Comparison of ENCODE assay signal across 8 mouse cellular contexts in the genomic region with DNA sequence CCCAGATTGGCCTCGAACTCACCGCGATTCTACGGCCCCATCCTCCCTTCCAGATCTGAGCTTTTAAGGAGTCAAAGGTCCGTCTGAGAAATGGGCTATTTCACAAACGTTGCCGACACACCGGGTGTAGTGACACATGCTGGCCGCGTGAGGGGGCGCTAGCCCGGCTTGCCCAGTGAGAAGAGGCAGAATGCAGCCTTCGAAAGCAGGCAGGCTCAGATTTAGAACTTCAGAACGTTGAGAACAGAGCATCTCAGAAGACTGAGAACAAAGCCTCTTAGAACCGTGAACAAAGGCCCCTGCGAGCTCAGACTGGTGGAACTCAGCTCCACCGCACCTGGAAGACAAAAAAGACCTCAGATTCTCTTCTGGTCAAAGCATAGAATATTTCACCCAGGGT. TPM values are rescaled to one million over a fixed set of nuclear protein-coding genes. Genes with fewer than 3 reads are reported as not detected.
DNase-seq lines count a peak whose midpoint lies in the region; ATAC-seq and TF ChIP-seq lines count a peak whose summit lies in the region.

No protein-coding gene starts in this region.

- WGBS in forebrain, embryonic 16.5 days: 4% methylated on average over 17 of the region's 17 CpGs
- 3% methylated on average over 17 of the region's 17 CpGs for WGBS in lung, embryonic 15.5 days
- WGBS in olfactory bulb, adult 2 months: 4% methylated on average over 17 of the region's 17 CpGs

- peak overlapping the region; percentile 55 for H3K4me2 ChIP-seq in forebrain, embryonic 16.5 days (ENCODE audit: low read length)
- peak overlapping the region; percentile 54 for H3K4me2 ChIP-seq in lung, embryonic 15.5 days

- intact Hi-C loops in heart, postnatal 36 days (cut with DNase I): loop anchor here (1.0 kb wide), 1 partner anchor 18 kb away; no protein-coding TSS in a partner anchor

- H3K27ac ChIP-seq in ES-E14 (ENCODE audit: insufficient read depth, low read depth, low read length, poor library complexity, severe bottlenecking): peak overlapping the region; percentile 66; the same call in 1 of the 2 replicates
- peak overlapping the region; percentile 90 for H3K27ac ChIP-seq in forebrain, embryonic 16.5 days (ENCODE audit: low read length)
- H3K27ac ChIP-seq in lung, embryonic 15.5 days: peak overlapping the region; percentile 93
- H3K27ac ChIP-seq in olfactory bulb, adult 2 months (ENCODE audit: insufficient read depth, low read depth, low read length): peak overlapping the region; percentile 95

- peak overlapping the region; percentile 58 to 75 for H3K4me3 ChIP-seq in ES-E14 (ENCODE audit: insufficient read depth in 1 of 2, low read depth in 1 of 2, low read length in 2 of 2, poor library complexity in 1 of 2, severe bottlenecking in 1 of 2)
- peak overlapping the region; percentile 44 for H3K4me3 ChIP-seq in forebrain, embryonic 16.5 days (replicated peaks; ENCODE audit: low read length)
- peak overlapping the region; percentile 32 for H3K4me3 ChIP-seq in lung, embryonic 15.5 days
- peak overlapping the region; percentile 6 for H3K4me3 ChIP-seq in olfactory bulb, adult 2 months (ENCODE audit: insufficient read depth, low read depth, low read length)

- peak; percentile 70 for DNase-seq in ES-E14 (ENCODE audit: low read depth, low spot score)
- peak; percentile 82 to 87 for DNase-seq in cerebellum, adult 18-20 months
- peak; percentile 82 for DNase-seq in heart, postnatal 36 days
- peak; percentile 68 to 73 for DNase-seq in layer of hippocampus, adult 8-10 months (ENCODE audit: low spot score in 2 of 2)
- peak; percentile 69 to 81 for DNase-seq in thymus, postnatal 10 days (ENCODE audit: low spot score in 2 of 2)

- no peaks in the 10 kb centered on the region; the same call in 1 of the 2 replicates for H3K36me3 ChIP-seq in ES-E14 (ENCODE audit: control insufficient read depth, insufficient read depth, low read length, poor library complexity, severe bottlenecking)
- H3K36me3 ChIP-seq in forebrain, embryonic 16.5 days (ENCODE audit: control insufficient read depth, insufficient read depth): no peaks in the 10 kb centered on the region
- peaks cover 11% of the 10 kb centered on the region for H3K36me3 ChIP-seq in lung, embryonic 15.5 days

- in situ Hi-C loops in ES-E14 (cut with MboI; ENCODE audit: low sequenced_read_pairs in 2 of 2, unreplicated experiment in 2 of 2): no loop called here

- no peaks in the 10 kb centered on the region for H3K27me3 ChIP-seq in forebrain, embryonic 16.5 days (replicated peaks; ENCODE audit: control insufficient read depth, insufficient read depth, low read length)
- H3K27me3 ChIP-seq in lung, embryonic 15.5 days: no peaks in the 10 kb centered on the region

- peaks cover 4 to 6% of the 10 kb centered on the region in 2 experiments for H3K4me1 ChIP-seq in ES-E14 (ENCODE audit: control insufficient read depth in 2 of 2, insufficient read depth in 2 of 2, low read length in 2 of 2, poor library complexity in 1 of 2)
- H3K4me1 ChIP-seq in forebrain, embryonic 16.5 days (replicated peaks; ENCODE audit: control insufficient read depth, insufficient read depth, low read length): peaks cover 30% of the 10 kb centered on the region
- peaks cover 24% of the 10 kb centered on the region for H3K4me1 ChIP-seq in lung, embryonic 15.5 days
- H3K4me1 ChIP-seq in olfactory bulb, adult 2 months (ENCODE audit: control insufficient read depth, insufficient read depth, low read length): peaks cover 24% of the 10 kb centered on the region

- peak; percentile 93 for TF ChIP-seq CTCF in olfactory bulb, adult 2 months (IDR thresholded peaks at IDR 0.05; ENCODE audit: insufficient read depth, low read depth, low read length)

- H3K9me3 ChIP-seq in ES-E14 (ENCODE audit: control insufficient read depth, insufficient read depth, low read depth, low read length): no peaks in the 10 kb centered on the region
- no peaks in the 10 kb centered on the region for H3K9me3 ChIP-seq in forebrain, embryonic 16.5 days (ENCODE audit: control insufficient read depth, low read length)
- no peaks in the 10 kb centered on the region for H3K9me3 ChIP-seq in lung, embryonic 15.5 days

- ATAC-seq in forebrain, embryonic 16.5 days: no peak
- ATAC-seq in lung, embryonic 15.5 days (ENCODE audit: borderline replicate concordance, extremely low read depth, low FRiP score, low TSS enrichment): peak; percentile 20; the same call in 1 of the 2 replicates

- TF ChIP-seq POLR2A in olfactory bulb, adult 2 months (IDR thresholded peaks at IDR 0.05; ENCODE audit: insufficient read depth, low read depth, low read length): no peak

- peak overlapping the region; percentile 66; the same call in 1 of the 2 replicates for H3K9ac ChIP-seq in ES-E14 (ENCODE audit: insufficient read depth, low read depth, low read length, poor library complexity, severe bottlenecking)
- H3K9ac ChIP-seq in forebrain, embryonic 16.5 days (replicated peaks; ENCODE audit: low read depth, low read length): peak overlapping the region; percentile 33
- peak overlapping the region; percentile 14 for H3K9ac ChIP-seq in lung, embryonic 15.5 days

TF ChIP-seq in ES-E14, 5 proteins besides CTCF, POLR2A, EP300 and RAD21:
- TF ChIP-seq ZC3H11A (IDR thresholded peaks at IDR 0.05; ENCODE audit: borderline replicate concordance, low read depth, low read length): peak; percentile 59
- no peak for TF ChIP-seq CHD2 (IDR thresholded peaks at IDR 0.05; ENCODE audit: low read depth, low read length)

RNA-seq across cellular contexts. Expression of a gene that starts 0.9 kb away (rescaled TPM):
- total RNA-seq in ES-E14 (2012; rRNA removed): 4.5 and 7.0 TPM in 2 replicates
- 2.1 and 2.6 TPM in 2 replicates for polyA plus RNA-seq in forebrain, embryonic 16.5 days (2015; fragmentation: Nextera tagmentation; extraction: Ambion mirVana)
- total RNA-seq in heart, postnatal 36 days (2021): 10 to 100 TPM; 11.2 to 11.7 TPM
- 100 to 1,000 TPM; 142 to 151 (median 149) TPM for total RNA-seq in layer of hippocampus, adult 8-10 months (2022)
- 3.5 and 3.7 TPM in 2 replicates for polyA plus RNA-seq in lung, embryonic 15.5 days (2015; fragmentation: Nextera tagmentation; extraction: Ambion mirVana)
- polyA plus RNA-seq in olfactory bulb, adult 2 months (2012; ENCODE audit: insufficient read depth, insufficient read length, low replicate concordance, missing spikeins): not detected in 2 replicates

RNA-seq across cellular contexts. Expression of a gene that starts 17.4 kb away (rescaled TPM):
- total RNA-seq in ES-E14 (2012; rRNA removed): 0.79 and 1.0 TPM in 2 replicates
- polyA plus RNA-seq in forebrain, embryonic 16.5 days (2015; fragmentation: Nextera tagmentation; extraction: Ambion mirVana): 1.9 and 4.5 TPM in 2 replicates
- total RNA-seq in heart, postnatal 36 days (2021): 1 to 10 TPM in 1 of 2 experiments, under 1 TPM in 1; 0.54 to 1.3 TPM
- total RNA-seq in layer of hippocampus, adult 8-10 months (2022): 1 to 10 TPM; 1.3 to 3.4 (median 2.5) TPM
- polyA plus RNA-seq in lung, embryonic 15.5 days (2015; fragmentation: Nextera tagmentation; extraction: Ambion mirVana): 11.2 and 12.0 TPM in 2 replicates
- not detected in 2 replicates for polyA plus RNA-seq in olfactory bulb, adult 2 months (2012; ENCODE audit: insufficient read depth, insufficient read length, low replicate concordance, missing spikeins)

RNA-seq across cellular contexts. Expression of a gene that starts 31.5 kb away (rescaled TPM):
- total RNA-seq in ES-E14 (2012; rRNA removed): 5.7 and 6.9 TPM in 2 replicates
- polyA plus RNA-seq in forebrain, embryonic 16.5 days (2015; fragmentation: Nextera tagmentation; extraction: Ambion mirVana): 6.6 TPM in 2 replicates
- total RNA-seq in heart, postnatal 36 days (2021): 10 to 100 TPM; 17.8 to 19.3 TPM
- 1 to 10 TPM; 5.6 to 7.8 (median 6.6) TPM for total RNA-seq in layer of hippocampus, adult 8-10 months (2022)
- polyA plus RNA-seq in lung, embryonic 15.5 days (2015; fragmentation: Nextera tagmentation; extraction: Ambion mirVana): 18.9 and 19.7 TPM in 2 replicates
- not detected in 2 replicates for polyA plus RNA-seq in olfactory bulb, adult 2 months (2012; ENCODE audit: insufficient read depth, insufficient read length, low replicate concordance, missing spikeins)

RNA-seq across cellular contexts. Expression of a gene that starts 32.1 kb away (rescaled TPM):
- total RNA-seq in ES-E14 (2012; rRNA removed): 0.09 and 0.26 TPM in 2 replicates
- polyA plus RNA-seq in forebrain, embryonic 16.5 days (2015; fragmentation: Nextera tagmentation; extraction: Ambion mirVana): 0.15 TPM in 2 replicates
- total RNA-seq in heart, postnatal 36 days (2021): 1 to 10 TPM; 2.9 TPM
- total RNA-seq in layer of hippocampus, adult 8-10 months (2022): not detected
- 2.0 and 2.4 TPM in 2 replicates for polyA plus RNA-seq in lung, embryonic 15.5 days (2015; fragmentation: Nextera tagmentation; extraction: Ambion mirVana)
- not detected in 2 replicates for polyA plus RNA-seq in olfactory bulb, adult 2 months (2012; ENCODE audit: insufficient read depth, insufficient read length, low replicate concordance, missing spikeins)

RNA-seq across cellular contexts. Expression of a gene that starts 49.7 kb away (rescaled TPM):
- 163 and 198 TPM in 2 replicates for total RNA-seq in ES-E14 (2012; rRNA removed)
- polyA plus RNA-seq in forebrain, embryonic 16.5 days (2015; fragmentation: Nextera tagmentation; extraction: Ambion mirVana): 308 and 333 TPM in 2 replicates
- total RNA-seq in heart, postnatal 36 days (2021): 100 to 1,000 TPM; 182 to 193 TPM
- total RNA-seq in layer of hippocampus, adult 8-10 months (2022): 1,000 to 10,000 TPM; 1,722 to 2,104 (median 1,900) TPM
- polyA plus RNA-seq in lung, embryonic 15.5 days (2015; fragmentation: Nextera tagmentation; extraction: Ambion mirVana): 101 and 104 TPM in 2 replicates
- polyA plus RNA-seq in olfactory bulb, adult 2 months (2012; ENCODE audit: insufficient read depth, insufficient read length, low replicate concordance, missing spikeins): 1,020 and 1,388 TPM in 2 replicates

Comparison
In these comparisons a context has a peak if more than half of its experiments do, and no peak if none do; other contexts are left out.
1. H3K4me3 ChIP-seq: peak in every context shown above with its lines; median percentile 66 in ES-E14; 44 in forebrain, embryonic 16.5 days; 32 in lung, embryonic 15.5 days; 6 in olfactory bulb, adult 2 months.
2. H3K9ac ChIP-seq: peak in every context shown above with its lines; median percentile 66 in ES-E14; 33 in forebrain, embryonic 16.5 days; 14 in lung, embryonic 15.5 days.
3. RNA of a gene that starts 0.9 kb away (total RNA-seq): 142 to 151 TPM in layer of hippocampus, adult 8-10 months; 11.2 to 11.7 TPM in heart, postnatal 36 days and 4.5 to 7.0 TPM in ES-E14; every median in the first group is over 10 times any median in the second.
4. Peak in every context shown above with its lines, with median percentiles within 50 percentile points of each other: DNase-seq and H3K27ac ChIP-seq.